8 mouse cellular contexts compared by ENCODE assay signal in the genomic region with DNA sequence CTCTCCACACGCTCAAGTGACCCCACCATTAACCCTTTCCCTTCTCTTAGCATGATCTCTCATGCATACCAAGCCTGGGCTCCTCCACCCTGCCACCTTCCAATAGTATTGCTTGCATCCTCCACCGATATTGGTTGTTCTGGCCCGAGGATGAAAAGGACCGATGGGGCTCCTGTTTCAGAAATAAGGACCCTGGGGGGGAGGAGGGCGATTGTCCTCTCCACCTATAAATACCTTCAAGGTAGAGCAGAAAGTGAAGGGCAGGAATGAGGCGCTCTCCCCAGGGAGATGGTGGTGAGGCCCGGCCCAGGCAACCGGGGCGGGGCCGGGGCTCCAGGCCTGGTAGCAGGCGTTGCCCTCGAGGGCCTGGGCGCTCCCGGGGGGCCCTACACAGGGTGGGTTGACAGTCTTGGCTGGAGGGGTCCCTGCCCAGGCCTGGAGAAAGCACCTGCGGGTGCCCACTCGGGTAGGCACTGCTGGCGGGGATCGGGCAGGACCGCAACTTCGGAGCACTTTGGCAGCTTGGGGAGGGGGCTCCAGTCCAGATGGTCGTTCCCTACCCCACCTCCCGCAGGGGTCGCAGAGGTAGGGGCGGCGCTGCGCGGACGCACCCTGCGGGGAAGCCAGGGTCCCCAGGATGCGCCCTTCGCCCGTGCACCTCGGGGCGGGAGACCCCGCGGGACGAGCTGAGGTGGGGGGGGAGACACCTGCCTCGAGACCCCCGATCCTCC. TPM values are rescaled to one million over a fixed set of nuclear protein-coding genes. Genes with fewer than 3 reads are reported as not detected.
DNase-seq lines count a peak whose midpoint lies in the region; ATAC-seq and TF ChIP-seq lines count a peak whose summit lies in the region.

No protein-coding gene starts in this region.

- no peak overlapping the region for H3K27ac ChIP-seq in embryonic fibroblast, embryonic 13.5 days (ENCODE audit: insufficient read depth, low read length)
- 0 out of 2 replicates have a peak overlapping the region, but pooled peaks have one; percentile 54 for H3K27ac ChIP-seq in intestine, embryonic 14.5 days (ENCODE audit: low read depth)
- H3K27ac ChIP-seq in liver, embryonic 15.5 days (replicated peaks) = peak overlapping the region; percentile 85
- H3K27ac ChIP-seq in neural tube, embryonic 14.5 days (ENCODE audit: low read depth, low read length) = peak overlapping the region; percentile 84

- H3K4me3 ChIP-seq in embryonic fibroblast, embryonic 13.5 days (ENCODE audit: insufficient read depth, low read length) = peak overlapping the region; percentile 64
- H3K4me3 ChIP-seq in intestine, embryonic 14.5 days (ENCODE audit: low read depth, low read length) = peak overlapping the region; percentile 72
- H3K4me3 ChIP-seq in liver, embryonic 15.5 days (replicated peaks) = peak overlapping the region; percentile 73
- H3K4me3 ChIP-seq in neural tube, embryonic 14.5 days (ENCODE audit: low read depth, low read length) = peak overlapping the region; percentile 82

- H3K9me3 ChIP-seq in intestine, embryonic 14.5 days (ENCODE audit: control insufficient read depth, low read length) = no peaks in the 10 kb centered on the region
- H3K9me3 ChIP-seq in liver, embryonic 15.5 days (replicated peaks) = no peaks in the 10 kb centered on the region
- H3K9me3 ChIP-seq in neural tube, embryonic 14.5 days (ENCODE audit: control insufficient read depth, low read length) = no peaks in the 10 kb centered on the region

- TF ChIP-seq POLR2A in embryonic fibroblast, embryonic 13.5 days (IDR thresholded peaks at IDR 0.05; ENCODE audit: low read depth, low read length) = no peak

- TF ChIP-seq CTCF in embryonic fibroblast, embryonic 13.5 days (IDR thresholded peaks at IDR 0.05; ENCODE audit: borderline replicate concordance, insufficient read depth, low read length) = no peak

- peak overlapping the region; percentile 91 for H3K4me2 ChIP-seq in intestine, embryonic 14.5 days (ENCODE audit: low read length)
- H3K4me2 ChIP-seq in liver, embryonic 15.5 days = peak overlapping the region; percentile 99
- H3K4me2 ChIP-seq in neural tube, embryonic 14.5 days (ENCODE audit: low read depth, low read length) = peak overlapping the region; percentile 94

- peak; percentile 21 to 23 for DNase-seq in layer of hippocampus, adult 18-20 months (ENCODE audit: low spot score in 2 of 2)
- DNase-seq in layer of hippocampus, adult 9-10 months (ENCODE audit: low spot score) = no peak
- DNase-seq in R1 (ENCODE audit: low read depth, low spot score) = peak; percentile 16
- no peak for DNase-seq in intestine, embryonic 14.5 days (ENCODE audit: low spot score)
- DNase-seq in adipocyte (ENCODE audit: low spot score) = no peak

- H3K27me3 ChIP-seq in intestine, embryonic 14.5 days (replicated peaks; ENCODE audit: control insufficient read depth, insufficient read depth, low read length) = peaks cover 32% of the 10 kb centered on the region
- peaks cover 18% of the 10 kb centered on the region for H3K27me3 ChIP-seq in liver, embryonic 15.5 days
- peaks cover 16% of the 10 kb centered on the region for H3K27me3 ChIP-seq in neural tube, embryonic 14.5 days (ENCODE audit: control insufficient read depth, insufficient read depth, low read length)

- peak; percentile 70 for ATAC-seq in intestine, embryonic 14.5 days (replicated peaks; ENCODE audit: low FRiP score, low TSS enrichment, low read depth)
- peak; percentile 72 for ATAC-seq in liver, embryonic 15.5 days (ENCODE audit: insufficient read depth)
- ATAC-seq in neural tube, embryonic 14.5 days (ENCODE audit: low read depth) = peak; percentile 59

- H3K4me1 ChIP-seq in embryonic fibroblast, embryonic 13.5 days (ENCODE audit: control insufficient read depth, insufficient read depth, low read length) = no peaks in the 10 kb centered on the region
- peaks cover 5% of the 10 kb centered on the region; the same call in 1 of the 2 replicates for H3K4me1 ChIP-seq in intestine, embryonic 14.5 days (replicated peaks; ENCODE audit: control insufficient read depth, insufficient read depth, low read length)
- peaks cover 40% of the 10 kb centered on the region for H3K4me1 ChIP-seq in liver, embryonic 15.5 days (replicated peaks)
- peaks cover 11% of the 10 kb centered on the region; the same call in 1 of the 2 replicates for H3K4me1 ChIP-seq in neural tube, embryonic 14.5 days (ENCODE audit: control insufficient read depth, insufficient read depth, low read length)

- peak overlapping the region; percentile 76 for H3K9ac ChIP-seq in intestine, embryonic 14.5 days (ENCODE audit: low read length)
- H3K9ac ChIP-seq in liver, embryonic 15.5 days = peak overlapping the region; percentile 71
- H3K9ac ChIP-seq in neural tube, embryonic 14.5 days (replicated peaks; ENCODE audit: low read depth, low read length) = peak overlapping the region; percentile 88

- peaks cover 15% of the 10 kb centered on the region for H3K36me3 ChIP-seq in intestine, embryonic 14.5 days (ENCODE audit: control insufficient read depth, insufficient read depth, low read length)
- H3K36me3 ChIP-seq in liver, embryonic 15.5 days (replicated peaks) = no peaks in the 10 kb centered on the region
- peaks cover 10% of the 10 kb centered on the region for H3K36me3 ChIP-seq in neural tube, embryonic 14.5 days (ENCODE audit: control insufficient read depth, insufficient read depth, low read length)

- WGBS in intestine, embryonic 14.5 days = 1% methylated on average over 36 of the region's 39 CpGs
- WGBS in liver, embryonic 15.5 days (ENCODE audit: insufficient replicate concordance) = 2% methylated on average over 39 of the region's 39 CpGs
- under 1% methylated on average over 21 of the region's 39 CpGs for WGBS in neural tube, embryonic 14.5 days

RNA-seq across cellular contexts. Expression of a gene that starts 0.7 kb away (rescaled TPM):
- total RNA-seq in layer of hippocampus, adult 18-20 months (2021) = 10 to 100 TPM; 48.4 to 51.2 TPM
- 24.4 and 26.1 TPM in 2 replicates for polyA plus RNA-seq in embryonic fibroblast, embryonic 13.5 days (2011; ENCODE audit: insufficient read length, low read depth, missing spikeins)
- 30.8 and 32.3 TPM in 2 replicates for polyA plus RNA-seq in intestine, embryonic 14.5 days (2014; fragmentation: Nextera tagmentation; extraction: Ambion mirVana)
- polyA plus RNA-seq in liver, embryonic 15.5 days (2015; fragmentation: Nextera tagmentation; extraction: Ambion mirVana) = 6.2 and 6.7 TPM in 2 replicates
- polyA plus RNA-seq in neural tube, embryonic 14.5 days (2014; fragmentation: Nextera tagmentation; extraction: Ambion mirVana) = 46.2 and 46.8 TPM in 2 replicates

RNA-seq across cellular contexts. Expression of a gene that starts 14.8 kb away (rescaled TPM):
- 1 to 10 TPM; 3.2 to 5.0 TPM for total RNA-seq in layer of hippocampus, adult 18-20 months (2021)
- polyA plus RNA-seq in embryonic fibroblast, embryonic 13.5 days (2011; ENCODE audit: insufficient read length, low read depth, missing spikeins) = not detected in 2 replicates
- 2.1 and 2.2 TPM in 2 replicates for polyA plus RNA-seq in intestine, embryonic 14.5 days (2014; fragmentation: Nextera tagmentation; extraction: Ambion mirVana)
- 2.4 and 4.0 TPM in 2 replicates for polyA plus RNA-seq in liver, embryonic 15.5 days (2015; fragmentation: Nextera tagmentation; extraction: Ambion mirVana)
- 0.41 and 0.42 TPM in 2 replicates for polyA plus RNA-seq in neural tube, embryonic 14.5 days (2014; fragmentation: Nextera tagmentation; extraction: Ambion mirVana)

RNA-seq across cellular contexts. Expression of a gene that starts 35.4 kb away (rescaled TPM):
- total RNA-seq in layer of hippocampus, adult 18-20 months (2021) = not detected
- polyA plus RNA-seq in embryonic fibroblast, embryonic 13.5 days (2011; ENCODE audit: insufficient read length, low read depth, missing spikeins) = not detected in 2 replicates
- polyA plus RNA-seq in intestine, embryonic 14.5 days (2014; fragmentation: Nextera tagmentation; extraction: Ambion mirVana) = 0.11 and 0.30 TPM in 2 replicates
- 7.2 and 9.2 TPM in 2 replicates for polyA plus RNA-seq in liver, embryonic 15.5 days (2015; fragmentation: Nextera tagmentation; extraction: Ambion mirVana)
- not detected in 2 replicates for polyA plus RNA-seq in neural tube, embryonic 14.5 days (2014; fragmentation: Nextera tagmentation; extraction: Ambion mirVana)

RNA-seq across cellular contexts. Expression of a gene that starts 38.1 kb away (rescaled TPM):
- 100 to 1,000 TPM; 185 to 206 TPM for total RNA-seq in layer of hippocampus, adult 18-20 months (2021)
- 28.0 and 32.7 TPM in 2 replicates for polyA plus RNA-seq in embryonic fibroblast, embryonic 13.5 days (2011; ENCODE audit: insufficient read length, low read depth, missing spikeins)
- 64.4 and 79.0 TPM in 2 replicates for polyA plus RNA-seq in intestine, embryonic 14.5 days (2014; fragmentation: Nextera tagmentation; extraction: Ambion mirVana)
- 36.1 and 39.1 TPM in 2 replicates for polyA plus RNA-seq in liver, embryonic 15.5 days (2015; fragmentation: Nextera tagmentation; extraction: Ambion mirVana)
- 123 and 158 TPM in 2 replicates for polyA plus RNA-seq in neural tube, embryonic 14.5 days (2014; fragmentation: Nextera tagmentation; extraction: Ambion mirVana)

Comparison
In these comparisons a context has a peak if more than half of its experiments do, and no peak if none do; other contexts are left out.
1. DNase-seq: peak in layer of hippocampus, adult 18-20 months (2 of 2) and R1 (single experiment); none in layer of hippocampus, adult 9-10 months (single experiment), intestine, embryonic 14.5 days (single experiment) and adipocyte (single experiment).
2. Peak in every context shown above with its lines, with median percentiles within 50 percentile points of each other: H3K4me3 ChIP-seq, ATAC-seq, H3K4me2 ChIP-seq and H3K9ac ChIP-seq.